Mouse (Mus musculus) embryonic facial prominence, embryonic 14.5 days (tissue): ENCODE data around the gene Swi5. TPM values are rescaled to one million over a fixed set of nuclear protein-coding genes. Genes with fewer than 3 reads are reported as not detected.
A peak's percentile ranks its signal among the peaks of the same experiment; 100 is the strongest.

Source experiments
- ATAC-seq: fragments of 200-750 bp; cut with Nextera tagmentation; 2 replicates; pipeline ENCODE4 v1.8.0; 2017; ENCODE audit warnings: low read depth, moderate number of reproducible peaks, moderate TSS enrichment
- DNase-seq: peaks from one replicate; pipeline ENCODE4 v3.0.0-alpha.2; 2015; ENCODE audit warnings: low spot score
- H3K27ac ChIP-seq: fragments of 300-500 bp; sonication (generic); replicated peaks from 2 replicates; pipeline ENCODE4 v1.5.1; 2014; ENCODE audit warnings: low read depth, mild to moderate bottlenecking, low read length, moderate library complexity
- H3K27me3 ChIP-seq: fragments of 300-500 bp; sonication (generic); replicated peaks from 2 replicates; pipeline ENCODE4 v1.6.1; 2014; ENCODE audit warnings: low read length; ENCODE audit not compliant: control insufficient read depth, insufficient read depth
- H3K36me3 ChIP-seq: fragments of 300-500 bp; sonication (generic); 2 replicates; pipeline ENCODE4 v1.6.1; 2014; ENCODE audit warnings: low read length, mixed read lengths; ENCODE audit not compliant: control insufficient read depth, insufficient read depth
- H3K4me1 ChIP-seq: fragments of 300-500 bp; sonication (generic); 2 replicates; pipeline ENCODE4 v1.6.1; 2014; ENCODE audit warnings: antibody characterized with exemption, low read length; ENCODE audit not compliant: control insufficient read depth, insufficient read depth
- H3K4me2 ChIP-seq: fragments of 300-500 bp; sonication (generic); 2 replicates; pipeline ENCODE4 v1.6.1; 2014; ENCODE audit warnings: low read depth, mild to moderate bottlenecking, low read length, moderate library complexity, mixed read lengths
- H3K4me3 ChIP-seq: fragments of 300-500 bp; sonication (generic); 2 replicates; pipeline ENCODE4 v1.5.1; 2014; ENCODE audit warnings: low read depth, mild to moderate bottlenecking, low read length
- H3K9ac ChIP-seq: fragments of 300-500 bp; sonication (generic); 2 replicates; pipeline ENCODE4 v1.6.1; 2014; ENCODE audit warnings: low read depth, mild to moderate bottlenecking, low read length, moderate library complexity, mixed read lengths
- H3K9me3 ChIP-seq: fragments of 300-500 bp; sonication (generic); 2 replicates; pipeline ENCODE4 v1.6.1; 2016; ENCODE audit warnings: low read length; ENCODE audit not compliant: control insufficient read depth
- WGBS: fragments of 180-500 bp; shearing (Covaris S2); extraction: QIAGEN DNeasy Blood & Tissue Kit; methylation state at CpG from one replicate; pipeline ENCODE4 v1.1.7; 2014; 5-methylcytosine and 5-hydroxymethylcytosine counted together
- polyA plus RNA-seq: library from polyadenylated mRNA; unstranded; fragments of >200 nt; fragmentation: Nextera tagmentation; extraction: Ambion mirVana; gene quantifications from 2 replicates; pipeline ENCODE4 v1.2.1, GENCODE M21; 2014

Swi5 gene
- polyA plus RNA-seq, 1 experiment from 2014 or later, result 249 TPM

DNA sequence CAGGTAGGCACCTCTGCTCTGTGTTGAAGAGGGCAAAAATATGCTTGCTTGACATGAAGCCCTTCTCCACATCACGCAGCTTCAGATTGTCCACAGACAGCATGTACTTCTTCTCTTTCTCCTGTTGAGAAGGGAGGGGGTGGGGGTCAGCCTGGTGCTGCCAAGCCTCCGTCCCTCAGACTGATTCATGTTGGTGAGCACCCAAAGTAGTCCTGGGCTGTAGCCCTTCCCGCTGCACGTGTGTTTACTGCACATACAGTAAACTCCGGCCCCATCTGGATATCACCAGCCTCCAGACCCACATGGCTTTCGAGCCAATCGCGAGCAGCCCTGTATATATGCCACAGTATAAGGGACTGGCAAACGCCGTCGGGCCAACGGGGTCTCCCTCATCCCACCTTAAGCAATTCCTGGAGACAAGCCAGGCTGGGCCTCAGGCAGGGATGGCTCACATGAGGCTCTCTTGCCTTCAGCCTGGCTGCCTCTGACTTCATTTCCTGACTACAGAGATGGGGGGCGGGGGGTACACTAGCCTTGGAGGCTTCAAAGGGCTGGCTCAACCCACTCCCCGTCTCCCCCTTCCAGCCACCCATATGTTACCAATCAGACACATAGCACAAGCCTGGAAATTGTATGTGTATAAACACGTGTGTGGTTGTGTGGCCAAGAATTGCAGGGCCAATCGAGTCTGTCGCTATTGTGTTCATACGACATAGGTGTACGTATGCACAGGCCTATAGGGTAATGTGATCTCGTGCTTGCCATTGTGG, 29.2 kb upstream of the Swi5 start:
- WGBS, result 29% methylated on average over 19 of the region's 20 CpGs
- no peaks in the 10 kb centered on the region for H3K9me3 ChIP-seq
- H3K4me3 ChIP-seq, result peak overlapping the region; percentile 49; the same call in 1 of the 2 replicates
- peaks cover 20% of the 10 kb centered on the region for H3K36me3 ChIP-seq
- peaks cover 49% of the 10 kb centered on the region for H3K4me1 ChIP-seq
- peak; percentile 95 for DNase-seq
- peak; percentile 70 for ATAC-seq
- peak overlapping the region; percentile 100 for H3K27ac ChIP-seq
- peak overlapping the region; percentile 85 for H3K4me2 ChIP-seq
- no peaks in the 10 kb centered on the region for H3K27me3 ChIP-seq
- H3K9ac ChIP-seq, result peak overlapping the region; percentile 78

DNA sequence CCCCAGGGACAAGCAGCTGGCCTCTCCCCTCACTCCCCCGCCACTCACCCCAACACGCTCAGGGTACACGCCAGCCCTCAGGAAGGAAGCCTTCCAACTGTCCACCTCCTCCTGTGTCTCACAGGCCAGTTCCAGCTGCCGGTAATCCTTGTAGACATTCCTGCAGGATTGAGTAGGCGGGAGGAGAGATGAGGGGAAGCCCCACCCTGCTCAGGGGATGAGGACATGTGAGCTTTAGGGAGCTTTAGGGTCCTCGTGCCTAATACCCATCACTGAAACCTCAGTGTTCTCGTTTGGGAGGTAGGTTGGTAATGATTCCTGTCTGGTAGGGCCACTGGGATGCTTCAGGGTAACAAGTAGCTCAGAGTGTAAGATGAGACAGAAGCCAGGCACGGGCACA, 27.9 kb upstream of the Swi5 start:
- Histone ChIP-seq H3K27ac (peak overlapping the region; percentile 100), H3K9ac (peak overlapping the region; percentile 37), H3K9me3 (no peaks in the 10 kb centered on the region), H3K4me3 (no peak overlapping the region), H3K36me3 (peaks cover 20% of the 10 kb centered on the region), H3K4me2 (peak overlapping the region; percentile 85), H3K27me3 (no peaks in the 10 kb centered on the region), H3K4me1 (peaks cover 61% of the 10 kb centered on the region)
- DNase-seq (peak; percentile 90), ATAC-seq (peak; percentile 0; the same call in 1 of the 2 replicates)
- WGBS, result 9% methylated on average over 8 of the region's 8 CpGs

DNA sequence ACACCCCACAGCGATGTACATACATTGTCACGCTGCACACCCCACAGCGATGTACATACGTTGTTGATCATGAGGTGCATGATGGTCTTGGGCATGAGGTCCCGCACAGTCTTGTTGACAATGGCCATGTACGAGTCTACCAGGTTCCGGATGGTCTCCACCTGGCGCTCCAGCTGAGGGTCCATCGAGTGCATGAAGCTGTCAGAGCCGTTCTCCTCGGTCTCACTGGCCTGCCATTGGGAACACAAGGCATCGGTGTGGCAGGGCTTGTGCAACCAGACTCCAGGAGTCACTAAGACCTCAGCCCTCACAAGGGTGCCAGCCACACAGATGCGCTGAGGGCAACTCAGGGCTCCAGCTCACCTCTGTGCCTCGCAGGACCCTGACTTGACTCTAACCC, 27.0 kb upstream of the Swi5 start:
- WGBS, result 92% methylated on average over 14 of the region's 14 CpGs
- Histone ChIP-seq H3K27ac (peak overlapping the region; percentile 100), H3K9me3 (no peaks in the 10 kb centered on the region), H3K4me2 (no peak overlapping the region), H3K4me3 (no peak overlapping the region), H3K27me3 (no peaks in the 10 kb centered on the region), H3K9ac (no peak overlapping the region), H3K36me3 (peaks cover 19% of the 10 kb centered on the region), H3K4me1 (peaks cover 60% of the 10 kb centered on the region)
- DNase-seq (no peak), ATAC-seq (no peak)

DNA sequence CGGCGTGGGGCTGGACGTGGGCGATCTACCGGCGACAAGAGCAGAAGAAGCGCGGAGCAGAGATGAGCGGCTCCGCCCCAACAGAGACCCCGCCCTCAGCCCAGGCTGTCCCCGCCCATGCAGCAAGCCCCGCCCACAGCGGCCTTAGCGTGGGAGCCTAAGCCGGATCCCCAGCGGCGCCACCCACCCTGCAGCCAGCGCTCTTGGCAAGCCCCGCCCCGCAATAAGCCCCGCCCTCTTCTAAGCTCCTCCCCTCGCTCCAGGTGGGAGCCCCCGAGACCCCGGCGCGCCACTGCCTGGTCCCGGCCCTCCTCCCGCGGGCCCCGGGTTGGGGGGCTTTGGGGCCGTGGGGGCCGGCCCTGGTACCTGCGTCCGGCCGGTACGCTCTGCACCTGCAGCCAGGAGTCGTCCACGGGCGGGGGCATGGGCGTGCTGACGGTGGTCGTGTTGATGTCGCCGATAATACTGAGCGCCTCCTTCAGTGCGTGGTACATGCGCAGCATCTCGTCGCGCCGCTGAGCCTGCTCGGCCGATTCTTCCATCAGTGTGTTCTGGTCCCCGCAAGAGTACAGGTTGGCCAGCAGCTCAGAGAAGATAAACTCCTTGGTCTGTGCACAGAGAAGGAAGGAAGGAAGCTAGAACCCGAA, 24.6 kb upstream of the Swi5 start:
- Histone ChIP-seq H3K4me3 (peak overlapping the region; percentile 73), H3K27me3 (no peaks in the 10 kb centered on the region), H3K36me3 (peaks cover 42% of the 10 kb centered on the region), H3K4me2 (peak overlapping the region; percentile 97), H3K9me3 (no peaks in the 10 kb centered on the region), H3K9ac (peak overlapping the region; percentile 74), H3K4me1 (peaks cover 50% of the 10 kb centered on the region), H3K27ac (peak overlapping the region; percentile 60; the same call in 1 of the 2 replicates)
- WGBS, result 4% methylated on average over 28 of the region's 56 CpGs
- peak; percentile 64 for ATAC-seq
- DNase-seq, result peak; percentile 94

DNA sequence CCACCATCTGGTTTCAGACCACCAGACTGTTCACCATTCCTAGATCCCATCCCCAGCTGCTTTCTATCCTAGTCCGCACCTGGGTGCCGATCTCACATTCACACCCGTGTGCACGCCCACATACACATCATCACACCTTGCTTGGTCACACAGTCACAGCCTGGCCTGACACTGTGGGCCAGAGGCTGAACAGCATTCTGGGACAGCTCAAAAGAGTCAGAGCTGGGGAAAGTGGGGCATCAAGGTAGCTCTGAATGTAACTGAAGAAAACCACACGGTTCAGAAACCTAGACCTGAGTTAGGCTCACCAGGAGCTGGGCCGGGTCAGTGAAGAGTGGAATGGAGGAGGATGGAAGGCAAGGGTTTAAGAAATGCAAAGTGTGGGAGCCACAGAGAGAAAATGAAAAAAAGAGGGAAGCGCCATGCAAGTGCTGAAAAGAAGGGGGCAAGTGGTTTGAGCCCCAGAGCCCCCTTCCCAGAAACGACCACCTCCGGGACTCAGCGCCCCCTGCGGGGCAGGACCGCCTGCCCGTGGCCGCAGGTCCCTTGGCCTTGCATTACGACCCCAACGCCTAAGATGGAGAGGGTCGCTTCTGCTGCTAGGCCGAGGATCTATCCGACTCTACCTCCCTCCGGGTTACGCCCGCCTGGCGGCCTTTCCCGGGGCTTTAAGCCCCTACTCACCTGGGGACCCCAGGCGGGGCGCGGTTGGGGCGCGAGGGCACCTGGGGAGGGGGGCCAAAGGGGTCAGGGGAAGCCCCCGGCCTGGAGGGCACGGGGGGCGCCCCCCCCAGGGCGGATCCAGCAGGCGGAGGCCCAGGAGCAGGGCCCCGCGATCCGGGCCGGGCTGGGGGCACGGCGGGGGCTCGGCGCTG, 23.8 kb upstream of the Swi5 start:
- Histone ChIP-seq H3K4me1 (peaks cover 43% of the 10 kb centered on the region), H3K4me2 (peak overlapping the region; percentile 97), H3K27ac (peak overlapping the region; percentile 40), H3K27me3 (no peaks in the 10 kb centered on the region), H3K36me3 (peaks cover 50% of the 10 kb centered on the region), H3K4me3 (peak overlapping the region; percentile 73), H3K9ac (peak overlapping the region; percentile 74), H3K9me3 (no peaks in the 10 kb centered on the region)
- no peak for ATAC-seq
- DNase-seq, result no peak
- 17% methylated on average over 16 of the region's 42 CpGs for WGBS

DNA sequence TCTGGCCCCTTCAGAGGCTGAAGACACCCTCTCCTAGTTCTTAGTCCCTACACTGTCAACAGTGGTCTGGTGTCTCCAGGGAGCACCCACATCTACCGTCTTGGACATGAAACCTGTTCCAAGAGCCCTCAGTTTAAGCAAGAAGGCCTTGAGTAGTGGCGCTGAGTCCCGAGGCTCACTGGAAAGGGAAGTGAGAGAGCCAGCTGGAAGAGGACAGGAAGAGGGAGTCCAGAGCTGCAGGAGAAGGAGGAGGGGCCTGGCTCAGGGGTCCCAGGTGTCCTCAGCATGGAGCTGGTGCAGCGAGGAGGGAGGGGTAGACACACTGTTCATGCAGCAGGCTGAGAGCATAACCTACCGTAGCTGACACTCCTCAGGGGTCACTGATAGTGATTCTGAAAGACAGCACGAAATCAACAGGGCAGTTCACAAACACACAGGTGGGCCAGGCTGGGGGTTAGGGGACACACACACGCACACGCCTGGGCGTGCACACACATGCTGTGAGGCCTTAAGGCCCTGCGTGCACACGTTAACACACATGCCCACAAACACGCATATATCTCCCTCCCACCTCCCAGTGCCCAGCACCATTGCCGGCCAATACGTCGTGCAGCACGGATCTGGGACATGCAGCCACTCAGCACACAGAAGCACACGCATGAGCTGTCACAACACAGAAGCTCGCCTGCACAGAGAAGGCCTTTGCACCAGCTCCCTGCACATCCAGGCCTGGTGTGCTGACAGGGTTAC, 22.4 kb upstream of the Swi5 start:
- Histone ChIP-seq H3K27ac (0 out of 2 replicates have a peak overlapping the region, but pooled peaks have one; percentile 10), H3K4me3 (no peak overlapping the region), H3K9me3 (no peaks in the 10 kb centered on the region), H3K27me3 (no peaks in the 10 kb centered on the region), H3K4me1 (peaks cover 30% of the 10 kb centered on the region), H3K4me2 (peak overlapping the region; percentile 97), H3K36me3 (peaks cover 64% of the 10 kb centered on the region), H3K9ac (peak overlapping the region; percentile 32; the same call in 1 of the 2 replicates)
- DNase-seq, result no peak
- 81% methylated on average over 18 of the region's 18 CpGs for WGBS
- ATAC-seq, result no peak

DNA sequence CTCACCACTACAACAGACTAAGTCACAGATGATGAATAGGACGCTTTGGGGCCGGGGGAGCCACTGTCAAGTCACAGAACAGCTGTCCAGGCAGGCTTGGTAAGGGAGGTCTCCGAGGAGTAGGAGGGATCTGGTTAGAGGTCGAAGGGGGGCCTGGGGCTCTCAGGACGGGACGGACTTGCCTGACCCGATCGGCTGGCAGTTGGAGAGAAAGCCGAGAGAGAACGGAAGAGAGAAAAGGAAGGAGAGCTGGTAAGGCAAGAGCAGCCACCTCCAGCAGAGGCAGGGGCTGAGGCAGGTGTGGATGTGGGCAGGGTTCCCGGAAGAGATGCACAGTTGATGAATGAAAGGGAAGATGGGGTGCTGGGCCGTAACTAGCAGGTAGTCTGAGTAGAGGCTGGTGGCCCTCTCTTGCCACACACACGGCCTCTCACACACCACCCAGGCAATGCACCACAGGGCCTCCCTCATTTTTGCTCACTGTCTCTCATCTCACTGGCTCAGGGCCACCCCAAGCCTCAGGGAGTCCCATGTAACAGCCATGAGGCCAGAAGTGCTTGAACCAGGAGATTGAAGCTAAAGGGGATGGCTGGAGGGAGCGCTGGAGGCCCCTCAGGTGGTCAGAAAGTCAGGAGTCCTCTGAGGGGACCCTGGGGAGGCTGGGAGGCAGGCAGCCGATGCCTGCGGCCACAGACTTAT, 21.1 kb upstream of the Swi5 start:
- no peak for DNase-seq
- ATAC-seq, result no peak
- Histone ChIP-seq H3K27me3 (no peaks in the 10 kb centered on the region), H3K9me3 (no peaks in the 10 kb centered on the region), H3K4me3 (no peak overlapping the region), H3K36me3 (peaks cover 72% of the 10 kb centered on the region), H3K27ac (no peak overlapping the region), H3K9ac (peak overlapping the region; percentile 15; the same call in 1 of the 2 replicates), H3K4me2 (no peak overlapping the region), H3K4me1 (peaks cover 24% of the 10 kb centered on the region)
- 79% methylated on average over 16 of the region's 16 CpGs for whole genome bisulfite sequencing
